Mouse (Mus musculus): ENCODE measurements around the gene Rps6kl1. TPM values are rescaled to one million over a fixed set of nuclear protein-coding genes. Genes with fewer than 3 reads are reported as not detected.

The Rps6kl1 gene
- polyA plus RNA-seq, 1 experiment from 2014 or later = 3.8 TPM

GRCm38 (mm10) chr12:85170284-85170947 lies 19.4 kb upstream of the Rps6kl1 start:
- no peak for DNase-seq (ENCODE audit: low spot score)
- Histone ChIP-seq H3K4me1 (replicated peaks) (peaks cover 18% of the 10 kb centered on the region), H3K9me3 (no peaks in the 10 kb centered on the region), H3K4me3 (no peak overlapping the region), H3K27ac (no peak overlapping the region), H3K36me3 (peaks cover 5% of the 10 kb centered on the region; the same call in 1 of the 2 replicates), H3K27me3 (ENCODE audit: insufficient read depth, poor library complexity, severe bottlenecking) (peaks cover 14% of the 10 kb centered on the region)
- WGBS = 89% methylated on average over 11 of the region's 11 CpGs

DNA sequence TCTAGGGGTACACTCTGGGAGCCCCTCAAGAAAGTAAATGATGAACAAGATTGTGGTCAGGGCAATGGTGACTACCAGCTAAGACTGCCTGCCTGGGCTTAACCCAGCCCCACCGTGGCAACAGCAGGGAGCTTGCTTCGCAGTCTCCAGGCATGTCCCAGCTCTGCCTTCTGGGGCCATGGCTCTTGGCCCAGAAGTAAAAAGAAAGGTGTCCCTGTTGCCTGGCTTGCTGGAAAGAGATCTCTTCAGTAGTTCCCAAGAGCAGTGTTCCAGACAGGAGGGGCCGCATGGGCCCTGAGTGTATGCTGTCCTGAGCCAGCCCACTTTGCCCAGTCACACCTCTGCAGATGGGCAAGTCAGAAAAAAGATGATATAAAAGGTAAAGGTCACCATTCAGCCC lies 18.8 kb upstream of the Rps6kl1 start:
- Histone ChIP-seq H3K27me3 (ENCODE audit: insufficient read depth, poor library complexity, severe bottlenecking) (peaks cover 9% of the 10 kb centered on the region), H3K4me3 (peak overlapping the region; percentile 38; the same call in 1 of the 2 replicates), H3K36me3 (peaks cover 5% of the 10 kb centered on the region; the same call in 1 of the 2 replicates), H3K27ac (peak overlapping the region; percentile 56; the same call in 1 of the 2 replicates), H3K4me1 (replicated peaks) (peaks cover 12% of the 10 kb centered on the region), H3K9me3 (no peaks in the 10 kb centered on the region)
- WGBS = 59% methylated on average over 3 of the region's 3 CpGs
- no peak for DNase-seq (ENCODE audit: low spot score)

GRCm38 (mm10) chr12:85169117-85169858 lies 18.2 kb upstream of the Rps6kl1 start:
- 24% methylated on average over 27 of the region's 27 CpGs for WGBS
- H3K27ac ChIP-seq = peak overlapping the region; percentile 56
- H3K4me1 ChIP-seq (replicated peaks) = peaks cover 10% of the 10 kb centered on the region
- H3K27me3 ChIP-seq (ENCODE audit: insufficient read depth, poor library complexity, severe bottlenecking) = peaks cover 5% of the 10 kb centered on the region; the same call in 1 of the 2 replicates
- H3K9me3 ChIP-seq = no peaks in the 10 kb centered on the region
- peak; percentile 79 for DNase-seq (ENCODE audit: low spot score)
- peaks cover 5% of the 10 kb centered on the region; the same call in 1 of the 2 replicates for H3K36me3 ChIP-seq
- H3K4me3 ChIP-seq = peak overlapping the region; percentile 38

DNA sequence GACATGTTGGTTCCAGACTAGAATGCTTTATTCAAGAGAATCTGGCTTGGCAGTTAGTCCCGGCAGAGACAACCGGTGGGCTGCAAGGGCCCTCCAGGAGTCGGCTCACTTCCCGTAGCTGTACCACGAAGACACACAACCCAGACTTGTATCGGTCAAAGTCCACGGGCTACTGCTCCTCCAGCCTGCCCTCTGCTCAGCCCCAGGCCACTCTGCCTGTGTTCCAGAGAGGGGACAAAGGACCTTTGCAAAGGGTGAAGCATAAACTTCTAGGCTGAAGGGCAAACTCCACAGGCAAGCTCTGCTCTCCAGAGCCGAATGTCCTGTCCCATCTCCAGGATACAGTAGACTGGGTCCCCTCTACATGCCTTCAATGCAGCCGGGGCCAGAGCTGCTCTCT lies 15.6 kb upstream of the Rps6kl1 start:
- 86% methylated on average over 9 of the region's 9 CpGs for WGBS
- H3K27ac ChIP-seq = no peak overlapping the region
- H3K4me3 ChIP-seq = no peak overlapping the region
- DNase-seq (ENCODE audit: low spot score) = no peak
- H3K4me1 ChIP-seq (replicated peaks) = peaks cover 10% of the 10 kb centered on the region
- H3K36me3 ChIP-seq = peaks cover 5% of the 10 kb centered on the region; the same call in 1 of the 2 replicates
- H3K9me3 ChIP-seq = no peaks in the 10 kb centered on the region
- H3K27me3 ChIP-seq (ENCODE audit: insufficient read depth, poor library complexity, severe bottlenecking) = peaks cover 5% of the 10 kb centered on the region; the same call in 1 of the 2 replicates

DNA sequence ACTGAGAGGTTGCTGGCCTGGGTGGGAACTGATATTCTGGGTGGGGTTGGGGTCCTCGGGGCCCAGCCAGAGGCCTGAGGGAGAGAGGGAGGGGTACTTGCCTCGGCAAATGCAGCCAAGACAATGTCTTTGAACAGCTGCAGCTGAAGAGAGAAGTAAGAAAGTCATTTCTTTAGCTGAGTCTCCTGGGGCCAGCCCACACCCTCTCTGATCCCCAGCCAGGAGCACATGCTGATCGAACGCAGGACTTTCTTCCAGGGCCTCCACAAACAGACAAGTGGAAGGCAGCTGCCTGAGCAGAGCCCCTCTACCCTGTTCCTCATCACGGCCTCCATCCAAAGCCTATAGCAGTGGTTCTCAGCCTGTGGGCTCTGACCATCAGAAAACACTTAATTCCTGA lies 13.9 kb upstream of the Rps6kl1 start:
- Histone ChIP-seq H3K27me3 (ENCODE audit: insufficient read depth, poor library complexity, severe bottlenecking) (0 out of 2 replicates have a peak, but pooled peaks cover 5% of the 10 kb centered on the region), H3K36me3 (peaks cover 5% of the 10 kb centered on the region; the same call in 1 of the 2 replicates), H3K4me1 (replicated peaks) (peaks cover 10% of the 10 kb centered on the region), H3K9me3 (no peaks in the 10 kb centered on the region), H3K27ac (no peak overlapping the region), H3K4me3 (no peak overlapping the region)
- no peak for DNase-seq (ENCODE audit: low spot score)
- 80% methylated on average over 5 of the region's 5 CpGs for WGBS

DNA sequence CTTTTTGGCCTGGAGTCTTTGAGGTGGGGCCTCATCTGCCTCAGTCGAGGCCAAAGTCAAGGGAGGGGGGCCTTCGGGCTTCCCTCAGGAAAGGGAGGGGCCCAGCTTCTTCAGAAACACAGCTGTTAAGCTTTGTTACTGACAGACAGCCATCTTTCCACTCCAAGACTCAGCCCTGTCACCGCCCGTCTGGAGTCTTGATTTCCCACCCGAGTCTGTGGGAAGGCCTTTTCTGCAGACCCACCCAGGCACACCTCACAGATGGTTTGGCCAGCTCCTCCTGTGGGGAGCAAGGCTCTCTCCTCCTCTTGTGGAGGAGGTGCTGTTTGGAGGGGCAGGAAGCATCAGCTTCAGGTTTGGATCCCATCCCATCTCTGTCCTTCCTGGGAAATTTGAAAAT lies 8.5 kb upstream of the Rps6kl1 start:
- Histone ChIP-seq H3K4me1 (replicated peaks) (no peaks in the 10 kb centered on the region), H3K4me3 (no peak overlapping the region), H3K36me3 (no peaks in the 10 kb centered on the region), H3K27me3 (ENCODE audit: insufficient read depth, poor library complexity, severe bottlenecking) (no peaks in the 10 kb centered on the region), H3K27ac (no peak overlapping the region), H3K9me3 (no peaks in the 10 kb centered on the region)
- 79% methylated on average over 5 of the region's 5 CpGs for WGBS
- DNase-seq (ENCODE audit: low spot score) = no peak

- Histone ChIP-seq H3K4me3 (no peak overlapping the region), H3K4me1 (replicated peaks) (no peaks in the 10 kb centered on the region), H3K9me3 (no peaks in the 10 kb centered on the region), H3K36me3 (no peaks in the 10 kb centered on the region), H3K27me3 (ENCODE audit: insufficient read depth, poor library complexity, severe bottlenecking) (no peaks in the 10 kb centered on the region), H3K27ac (no peak overlapping the region)
- no peak for DNase-seq (ENCODE audit: low spot score)
- WGBS = 86% methylated on average over 8 of the region's 8 CpGs
Observed at GRCm38 (mm10) chr12:85158801-85159200, 7.7 kb upstream of the Rps6kl1 start.

DNA sequence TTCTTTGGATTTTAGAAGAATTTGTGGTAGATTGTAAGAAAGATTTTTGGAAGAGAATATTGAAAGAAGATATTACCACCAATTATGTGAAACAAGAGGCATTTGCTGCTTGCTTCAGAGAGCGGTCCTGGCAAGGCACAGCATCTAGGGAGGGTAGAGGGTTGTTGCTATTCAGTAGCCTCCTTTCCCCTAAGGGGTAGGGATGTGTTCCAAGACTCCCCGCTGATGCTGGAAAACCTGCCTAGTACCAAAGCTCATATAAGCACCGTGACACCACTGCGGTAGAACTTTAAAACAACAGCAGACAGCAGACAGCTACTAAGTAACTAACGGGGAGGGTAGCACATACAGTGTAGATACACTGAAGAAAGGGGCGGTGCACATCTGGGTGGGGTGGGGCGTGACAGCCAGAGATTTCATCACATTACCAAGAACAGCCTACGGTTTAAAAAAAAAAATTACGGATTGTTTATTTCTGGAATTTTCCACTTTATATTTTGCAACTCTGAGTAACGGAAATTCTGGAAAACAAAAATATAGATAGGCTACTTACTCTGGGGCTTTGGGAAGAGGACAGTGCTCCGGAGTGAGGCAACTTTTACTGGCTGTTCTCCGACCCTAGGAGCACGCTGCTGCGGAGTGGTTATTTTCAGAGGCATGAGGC lies 6.9 kb upstream of the Rps6kl1 start:
- WGBS = 88% methylated on average over 14 of the region's 14 CpGs
- no peaks in the 10 kb centered on the region for H3K4me1 ChIP-seq (replicated peaks)

GRCm38 (mm10) chr12:85156324-85156723 lies 5.3 kb upstream of the Rps6kl1 start:
- 74% methylated on average over 6 of the region's 6 CpGs for WGBS
- Histone ChIP-seq H3K4me3 (no peak overlapping the region), H3K9me3 (no peaks in the 10 kb centered on the region), H3K27me3 (ENCODE audit: insufficient read depth, poor library complexity, severe bottlenecking) (peaks cover 10% of the 10 kb centered on the region), H3K36me3 (no peaks in the 10 kb centered on the region), H3K27ac (no peak overlapping the region), H3K4me1 (replicated peaks) (peaks cover 3% of the 10 kb centered on the region)
- DNase-seq (ENCODE audit: low spot score) = no peak

More for the DNA sequence above, 6.9 kb upstream of the Rps6kl1 start:
- Histone ChIP-seq H3K27ac (no peak overlapping the region), H3K4me3 (no peak overlapping the region), H3K27me3 (ENCODE audit: insufficient read depth, poor library complexity, severe bottlenecking) (peaks cover 2% of the 10 kb centered on the region; the same call in 1 of the 2 replicates), H3K36me3 (no peaks in the 10 kb centered on the region), H3K9me3 (no peaks in the 10 kb centered on the region)
- DNase-seq (ENCODE audit: low spot score) = no peak

DNA sequence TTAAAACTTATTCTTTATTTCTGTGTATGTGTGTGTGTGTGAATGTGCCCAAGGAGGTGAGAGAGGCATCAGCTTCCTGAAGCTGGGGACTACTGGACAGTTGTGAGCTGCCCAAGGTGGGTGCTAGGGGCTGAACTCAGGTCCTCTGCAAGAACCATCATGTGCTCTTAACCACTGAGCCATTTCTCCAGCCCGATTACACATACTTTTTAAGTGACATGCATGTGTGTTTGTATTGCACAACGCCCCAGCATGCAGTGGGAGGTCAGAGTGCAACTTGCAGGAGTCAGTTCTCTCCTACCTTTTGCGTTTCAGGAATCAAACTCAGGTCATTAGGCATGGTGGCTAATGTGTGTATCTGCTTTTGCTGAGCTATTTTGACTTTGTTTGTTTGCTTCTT lies 1.9 kb upstream of the Rps6kl1 start:
- Histone ChIP-seq H3K36me3 (no peaks in the 10 kb centered on the region), H3K4me1 (replicated peaks) (peaks cover 18% of the 10 kb centered on the region), H3K4me3 (no peak overlapping the region), H3K27ac (no peak overlapping the region), H3K9me3 (no peaks in the 10 kb centered on the region), H3K27me3 (ENCODE audit: insufficient read depth, poor library complexity, severe bottlenecking) (peaks cover 30% of the 10 kb centered on the region)
- no peak for DNase-seq (ENCODE audit: low spot score)
- WGBS = 72% methylated on average over 3 of the region's 3 CpGs

- WGBS = 7% methylated on average over 20 of the region's 20 CpGs
- Histone ChIP-seq H3K27me3 (ENCODE audit: insufficient read depth, poor library complexity, severe bottlenecking) (peaks cover 45% of the 10 kb centered on the region), H3K9me3 (no peaks in the 10 kb centered on the region), H3K27ac (peak overlapping the region; percentile 75; the same call in 1 of the 2 replicates), H3K4me3 (peak overlapping the region; percentile 45), H3K36me3 (no peaks in the 10 kb centered on the region), H3K4me1 (replicated peaks) (peaks cover 42% of the 10 kb centered on the region)
- no peak for DNase-seq (ENCODE audit: low spot score)
Observed at GRCm38 (mm10) chr12:85150321-85151001, 603 bp downstream of the Rps6kl1 start.

DNA sequence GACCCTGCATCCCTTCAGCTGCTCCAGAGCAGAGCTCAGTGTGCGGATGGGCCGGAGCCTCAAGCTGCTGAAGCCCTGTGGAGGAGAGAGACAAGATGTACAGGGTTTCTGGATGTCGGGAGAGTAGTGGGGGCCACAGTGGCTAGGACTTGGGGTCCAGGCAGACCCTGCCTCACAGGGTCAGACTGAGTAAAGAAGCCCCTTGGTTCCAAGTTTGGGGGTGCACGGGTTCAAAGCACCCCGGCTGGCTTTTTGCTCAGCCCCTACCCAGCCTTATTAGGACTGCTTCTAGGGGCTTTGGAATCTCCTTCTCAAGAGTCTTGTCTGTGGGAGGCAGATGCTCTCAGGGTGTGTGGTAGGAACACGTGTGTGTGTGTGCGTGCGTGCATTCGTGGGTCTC lies 4.2 kb downstream of the Rps6kl1 start:
- DNase-seq (ENCODE audit: low spot score) = no peak
- Histone ChIP-seq H3K4me3 (no peak overlapping the region), H3K36me3 (no peaks in the 10 kb centered on the region), H3K27ac (peak overlapping the region; percentile 46; the same call in 1 of the 2 replicates), H3K9me3 (no peaks in the 10 kb centered on the region), H3K4me1 (replicated peaks) (peaks cover 48% of the 10 kb centered on the region), H3K27me3 (ENCODE audit: insufficient read depth, poor library complexity, severe bottlenecking) (peaks cover 40% of the 10 kb centered on the region)
- WGBS = 78% methylated on average over 9 of the region's 9 CpGs
